Mouse (Mus musculus): ENCODE results near the gene Cldn5. TPM values are rescaled to one million over a fixed set of nuclear protein-coding genes. Genes with fewer than 3 reads are reported as not detected.

The Cldn5 gene
- polyA plus RNA-seq (2014; fragmentation: Nextera tagmentation; extraction: Ambion mirVana): 45.1 and 110 TPM in 2 replicates

GRCm38 (mm10) chr16:18776556-18777100, at the start of gene Cldn5:
Gene Cldn5 (plus strand): TSS chr16:18776847.
- peaks cover 34% of the 10 kb centered on the region for H3K27me3 ChIP-seq (ENCODE audit: control insufficient read depth, insufficient read depth, low read length)
- peak within 1 kb of the TSS; percentile 74 for H3K4me2 ChIP-seq (ENCODE audit: low read depth, low read length)
- peak within 1 kb of the TSS; percentile 39 for H3K9ac ChIP-seq (replicated peaks; ENCODE audit: low read depth, low read length)
- ATAC-seq (ENCODE audit: low read depth): peak; percentile 55; the same call in 1 of the 2 replicates
- H3K9me3 ChIP-seq (ENCODE audit: control insufficient read depth, low read length): no peaks in the 10 kb centered on the region
- no peaks in the 10 kb centered on the region for H3K36me3 ChIP-seq (ENCODE audit: control insufficient read depth, insufficient read depth, low read length)
- peak within 1 kb of the TSS; percentile 42 for H3K4me3 ChIP-seq (ENCODE audit: low read depth, low read length)
- WGBS: 6% methylated on average over 19 of the region's 19 CpGs
- H3K27ac ChIP-seq (ENCODE audit: low read depth, low read length): peak within 1 kb of the TSS; percentile 23; the same call in 1 of the 2 replicates
- H3K4me1 ChIP-seq (ENCODE audit: control insufficient read depth, insufficient read depth, low read length): no peaks in the 10 kb centered on the region

- Histone ChIP-seq H3K4me2 (ENCODE audit: low read depth, low read length) (no peak overlapping the region), H3K4me1 (ENCODE audit: control insufficient read depth, insufficient read depth, low read length) (no peaks in the 10 kb centered on the region), H3K36me3 (ENCODE audit: control insufficient read depth, insufficient read depth, low read length) (no peaks in the 10 kb centered on the region), H3K9ac (replicated peaks; ENCODE audit: low read depth, low read length) (no peak overlapping the region), H3K9me3 (ENCODE audit: control insufficient read depth, low read length) (no peaks in the 10 kb centered on the region), H3K27ac (ENCODE audit: low read depth, low read length) (no peak overlapping the region), H3K4me3 (ENCODE audit: low read depth, low read length) (no peak overlapping the region), H3K27me3 (ENCODE audit: control insufficient read depth, insufficient read depth, low read length) (no peaks in the 10 kb centered on the region)
- no peak for ATAC-seq (ENCODE audit: low read depth)
- WGBS: 76% methylated on average over 10 of the region's 10 CpGs
Measured at GRCm38 (mm10) chr16:18727536-18728499, 48.8 kb upstream of the Cldn5 start.

- Histone ChIP-seq H3K9ac (replicated peaks; ENCODE audit: low read depth, low read length) (no peak overlapping the region), H3K36me3 (ENCODE audit: control insufficient read depth, insufficient read depth, low read length) (no peaks in the 10 kb centered on the region), H3K4me2 (ENCODE audit: low read depth, low read length) (no peak overlapping the region), H3K4me1 (ENCODE audit: control insufficient read depth, insufficient read depth, low read length) (no peaks in the 10 kb centered on the region), H3K27me3 (ENCODE audit: control insufficient read depth, insufficient read depth, low read length) (no peaks in the 10 kb centered on the region), H3K4me3 (ENCODE audit: low read depth, low read length) (no peak overlapping the region), H3K27ac (ENCODE audit: low read depth, low read length) (no peak overlapping the region), H3K9me3 (ENCODE audit: control insufficient read depth, low read length) (no peaks in the 10 kb centered on the region)
- no peak for ATAC-seq (ENCODE audit: low read depth)
- 79% methylated on average over 5 of the region's 5 CpGs for WGBS
Measured at GRCm38 (mm10) chr16:18729185-18729584, 47.5 kb upstream of the Cldn5 start.

GRCm38 (mm10) chr16:18730640-18731039, 46.0 kb upstream of the Cldn5 start:
- Histone ChIP-seq H3K27me3 (ENCODE audit: control insufficient read depth, insufficient read depth, low read length) (no peaks in the 10 kb centered on the region), H3K9me3 (ENCODE audit: control insufficient read depth, low read length) (no peaks in the 10 kb centered on the region), H3K4me1 (ENCODE audit: control insufficient read depth, insufficient read depth, low read length) (no peaks in the 10 kb centered on the region), H3K4me2 (ENCODE audit: low read depth, low read length) (no peak overlapping the region), H3K27ac (ENCODE audit: low read depth, low read length) (no peak overlapping the region), H3K4me3 (ENCODE audit: low read depth, low read length) (no peak overlapping the region), H3K36me3 (ENCODE audit: control insufficient read depth, insufficient read depth, low read length) (no peaks in the 10 kb centered on the region), H3K9ac (replicated peaks; ENCODE audit: low read depth, low read length) (no peak overlapping the region)
- 73% methylated on average over 3 of the region's 3 CpGs for WGBS
- no peak for ATAC-seq (ENCODE audit: low read depth)

GRCm38 (mm10) chr16:18733100-18733956, 43.3 kb upstream of the Cldn5 start:
- Histone ChIP-seq H3K4me3 (ENCODE audit: low read depth, low read length) (no peak overlapping the region), H3K4me2 (ENCODE audit: low read depth, low read length) (no peak overlapping the region), H3K36me3 (ENCODE audit: control insufficient read depth, insufficient read depth, low read length) (no peaks in the 10 kb centered on the region), H3K27me3 (ENCODE audit: control insufficient read depth, insufficient read depth, low read length) (no peaks in the 10 kb centered on the region), H3K9ac (replicated peaks; ENCODE audit: low read depth, low read length) (no peak overlapping the region), H3K27ac (ENCODE audit: low read depth, low read length) (no peak overlapping the region), H3K4me1 (ENCODE audit: control insufficient read depth, insufficient read depth, low read length) (no peaks in the 10 kb centered on the region), H3K9me3 (ENCODE audit: control insufficient read depth, low read length) (no peaks in the 10 kb centered on the region)
- no peak for ATAC-seq (ENCODE audit: low read depth)
- 61% methylated on average over 20 of the region's 20 CpGs for WGBS

GRCm38 (mm10) chr16:18738303-18738702, 38.3 kb upstream of the Cldn5 start:
- no peak for ATAC-seq (ENCODE audit: low read depth)
- no peaks in the 10 kb centered on the region for H3K36me3 ChIP-seq (ENCODE audit: control insufficient read depth, insufficient read depth, low read length)
- no peak overlapping the region for H3K4me2 ChIP-seq (ENCODE audit: low read depth, low read length)
- H3K27ac ChIP-seq (ENCODE audit: low read depth, low read length): no peak overlapping the region
- H3K9ac ChIP-seq (replicated peaks; ENCODE audit: low read depth, low read length): no peak overlapping the region
- no peaks in the 10 kb centered on the region for H3K27me3 ChIP-seq (ENCODE audit: control insufficient read depth, insufficient read depth, low read length)
- H3K9me3 ChIP-seq (ENCODE audit: control insufficient read depth, low read length): no peaks in the 10 kb centered on the region
- H3K4me3 ChIP-seq (ENCODE audit: low read depth, low read length): no peak overlapping the region
- no peaks in the 10 kb centered on the region for H3K4me1 ChIP-seq (ENCODE audit: control insufficient read depth, insufficient read depth, low read length)

- no peak overlapping the region for H3K27ac ChIP-seq (ENCODE audit: low read depth, low read length)
- 84% methylated on average over 20 of the region's 20 CpGs for WGBS
- no peaks in the 10 kb centered on the region for H3K36me3 ChIP-seq (ENCODE audit: control insufficient read depth, insufficient read depth, low read length)
- H3K27me3 ChIP-seq (ENCODE audit: control insufficient read depth, insufficient read depth, low read length): no peaks in the 10 kb centered on the region
- H3K9me3 ChIP-seq (ENCODE audit: control insufficient read depth, low read length): no peaks in the 10 kb centered on the region
- H3K4me3 ChIP-seq (ENCODE audit: low read depth, low read length): no peak overlapping the region
- H3K4me1 ChIP-seq (ENCODE audit: control insufficient read depth, insufficient read depth, low read length): no peaks in the 10 kb centered on the region
- no peak overlapping the region for H3K4me2 ChIP-seq (ENCODE audit: low read depth, low read length)
- H3K9ac ChIP-seq (replicated peaks; ENCODE audit: low read depth, low read length): no peak overlapping the region
- no peak for ATAC-seq (ENCODE audit: low read depth)
Measured at GRCm38 (mm10) chr16:18746268-18747122, 30.2 kb upstream of the Cldn5 start.

- Histone ChIP-seq H3K4me2 (ENCODE audit: low read depth, low read length) (no peak overlapping the region), H3K27me3 (ENCODE audit: control insufficient read depth, insufficient read depth, low read length) (no peaks in the 10 kb centered on the region), H3K9me3 (ENCODE audit: control insufficient read depth, low read length) (no peaks in the 10 kb centered on the region), H3K27ac (ENCODE audit: low read depth, low read length) (no peak overlapping the region), H3K4me1 (ENCODE audit: control insufficient read depth, insufficient read depth, low read length) (no peaks in the 10 kb centered on the region), H3K9ac (replicated peaks; ENCODE audit: low read depth, low read length) (no peak overlapping the region), H3K36me3 (ENCODE audit: control insufficient read depth, insufficient read depth, low read length) (no peaks in the 10 kb centered on the region), H3K4me3 (ENCODE audit: low read depth, low read length) (no peak overlapping the region)
- WGBS: 86% methylated on average over 11 of the region's 11 CpGs
- ATAC-seq (ENCODE audit: low read depth): no peak
Measured at GRCm38 (mm10) chr16:18751101-18751500, 25.5 kb upstream of the Cldn5 start.

All from neural tube, embryonic 14.5 days (tissue).